Mouse (Mus musculus) ovary, adult 18-20 months (tissue): ENCODE data around the gene Utp11.
"Not testable (repeated sequence)": the region's sequence is repeated elsewhere in the genome, so short reads cannot be mapped to it uniquely, and the experiment has no call there.

Experiments
- DNase-seq: peaks from one replicate; pipeline ENCODE4 v3.0.0; 2022; ENCODE audit warnings: low spot score, mixed read lengths

Utp11 gene

DNA sequence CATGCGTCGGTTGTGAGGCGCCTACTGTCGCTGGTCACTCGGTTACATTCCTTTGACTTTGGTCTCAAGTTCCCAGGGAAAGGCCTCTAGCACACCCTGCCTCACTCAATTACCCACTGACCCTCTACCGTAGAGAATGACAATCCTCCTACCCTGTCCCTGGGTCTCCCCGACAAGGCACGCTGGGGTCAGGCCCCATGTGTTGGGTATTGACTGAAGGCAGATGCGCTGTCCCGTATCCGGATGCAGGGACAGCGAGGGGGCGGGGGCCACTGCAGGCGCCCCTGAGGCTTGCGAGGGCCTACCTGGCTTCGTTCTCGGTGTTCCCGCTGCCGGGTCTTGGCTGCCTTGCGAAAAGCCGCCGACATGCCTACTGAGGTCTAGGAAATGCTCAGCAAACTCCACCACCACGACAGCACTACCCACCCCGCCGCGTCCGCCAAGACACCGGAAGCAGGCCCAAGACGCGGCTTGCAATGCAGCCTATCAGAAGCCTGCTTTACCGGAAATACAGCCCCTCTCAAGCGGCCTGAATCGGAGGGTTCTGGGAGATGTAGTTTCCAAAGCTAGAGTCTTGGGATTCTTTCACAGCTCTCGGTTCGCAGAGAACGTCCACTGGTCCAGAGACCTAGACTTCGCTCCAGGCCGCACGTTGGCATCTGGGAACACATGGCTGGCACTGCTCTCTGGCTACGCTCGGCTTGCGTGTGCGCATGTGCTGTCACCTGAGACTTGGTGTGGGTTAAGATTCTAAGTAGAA lies at the start of gene Utp11:
TSS of gene Utp11 (minus strand) at position 466 of the 760 bp plus-strand sequence.
- DNase-seq: peak; percentile 80

DNA sequence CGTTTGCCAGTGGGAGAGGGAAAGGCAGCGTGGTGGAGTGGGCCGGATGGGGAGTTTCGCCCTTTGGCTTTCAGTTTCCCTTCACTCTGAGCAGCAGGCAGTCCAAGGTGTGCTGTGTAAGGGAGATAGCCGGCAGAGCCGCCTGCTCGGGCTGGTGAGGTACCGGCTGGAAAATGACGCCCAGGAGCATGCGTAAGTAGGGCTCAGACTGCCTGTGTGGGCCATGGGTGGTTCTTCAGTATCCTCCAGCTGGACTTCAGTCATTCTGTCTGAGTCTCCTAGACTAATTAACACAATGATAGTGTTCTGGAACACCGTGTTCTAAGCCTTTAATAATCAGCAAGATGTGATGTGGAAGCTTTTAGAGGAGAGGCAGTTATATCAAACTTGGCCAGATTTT lies 49.4 kb upstream of the Utp11 start:
- no peak for DNase-seq

GRCm38 (mm10) chr4:124741376-124742343 lies 48.3 kb upstream of the Utp11 start, which contains the start of gene Inpp5b:
Inpp5b (plus strand) TSS chr4:124741850.
- DNase-seq: peak; percentile 74

DNA sequence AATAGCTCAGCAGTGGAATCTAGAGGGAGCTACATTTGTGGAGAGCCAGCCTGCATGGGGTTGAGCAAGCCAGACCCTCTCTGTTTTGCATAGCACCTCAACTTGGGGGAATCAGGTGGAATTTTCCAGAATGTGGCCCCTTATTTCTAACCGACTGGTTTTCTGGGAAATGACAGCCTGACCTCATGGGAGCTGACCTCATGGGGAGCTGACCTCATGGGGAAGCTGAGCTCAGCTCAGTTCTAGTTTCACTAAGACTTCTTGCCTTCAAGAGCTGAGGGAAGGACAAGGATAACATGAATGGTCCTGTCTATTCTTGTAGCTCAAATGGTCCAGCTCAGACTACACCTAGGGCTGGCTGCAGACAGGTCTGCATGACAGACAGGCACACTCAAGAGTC lies 45.4 kb upstream of the Utp11 start:
- no peak for DNase-seq

GRCm38 (mm10) chr4:124738013-124738412 lies 44.6 kb upstream of the Utp11 start:
- DNase-seq: no peak

GRCm38 (mm10) chr4:124737486-124737885 lies 44.1 kb upstream of the Utp11 start:
- no peak for DNase-seq

- DNase-seq: no peak
These were observed 43.6 kb upstream of the Utp11 start for GRCm38 (mm10) chr4:124736952-124737351.

DNA sequence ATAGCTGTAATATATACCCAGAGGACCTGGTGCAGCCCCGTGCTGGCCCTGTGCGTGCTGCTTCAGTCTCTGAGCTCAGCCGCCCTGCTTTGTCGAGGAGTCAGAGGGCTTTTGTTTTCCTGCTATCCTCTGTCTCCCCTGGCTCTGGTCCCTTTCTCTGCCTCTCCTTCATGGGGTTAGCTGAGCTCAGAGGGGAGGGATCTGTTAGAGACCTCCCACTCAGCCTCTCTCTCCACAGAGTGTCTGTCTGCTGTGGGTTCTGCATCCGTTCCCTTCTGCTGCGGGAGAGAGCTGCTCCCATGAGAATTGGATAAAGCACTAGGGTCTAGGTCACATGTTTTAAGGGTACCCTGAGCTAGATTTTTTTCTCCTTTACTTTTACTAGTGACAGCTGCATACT lies 32.7 kb upstream of the Utp11 start:
- DNase-seq: no peak

- DNase-seq: no peak
These were observed 25.7 kb upstream of the Utp11 start for GRCm38 (mm10) chr4:124719101-124719500.

DNA sequence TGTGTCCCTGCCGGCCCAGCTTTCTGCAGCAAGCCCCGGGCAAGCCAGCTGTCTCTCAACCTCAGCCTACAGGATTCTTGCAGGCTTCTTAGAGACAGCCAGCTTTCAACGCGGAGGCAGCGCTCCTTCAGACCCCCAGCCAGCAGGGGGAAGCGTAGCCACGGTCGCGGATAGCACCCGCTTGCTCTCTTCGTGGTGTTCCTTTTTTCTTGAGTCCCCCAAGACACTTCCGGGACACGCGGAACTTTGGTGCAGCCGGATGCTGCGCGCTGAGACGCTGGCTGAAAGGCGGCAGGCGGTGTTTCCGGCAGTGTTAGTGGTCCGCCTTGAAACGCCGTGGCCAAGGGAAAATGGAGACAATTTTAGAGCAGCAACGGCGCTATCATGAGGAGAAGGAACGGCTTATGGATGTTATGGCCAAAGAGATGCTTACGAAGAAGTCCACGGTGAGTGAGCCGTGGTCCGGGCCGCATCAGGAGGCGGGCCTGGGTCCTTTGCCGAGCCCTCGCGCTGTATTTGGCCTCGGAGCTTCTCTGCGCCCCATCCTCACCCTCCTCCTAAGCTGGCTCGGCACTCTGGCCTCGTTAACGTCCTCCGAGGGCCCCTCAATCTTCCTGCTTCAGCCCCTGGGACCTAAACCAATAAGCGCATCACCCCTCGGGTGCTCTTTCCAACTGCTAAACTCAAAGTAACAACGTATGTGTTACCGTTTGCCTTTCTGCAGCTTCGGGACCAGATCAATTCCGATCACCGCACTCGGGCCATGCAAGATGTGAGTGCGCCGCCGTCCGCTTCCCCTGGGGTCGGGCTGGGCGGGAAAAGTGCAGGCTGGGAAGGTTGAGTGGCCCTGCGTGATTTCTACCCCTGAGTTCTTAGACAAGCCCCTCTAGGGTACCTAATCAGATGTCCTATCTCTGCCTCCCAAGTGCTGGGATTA lies 21.4 kb upstream of the Utp11 start, which contains the start of gene Sf3a3:
TSS of gene Sf3a3 (plus strand) at position 232 of the 937 bp plus-strand sequence.
- DNase-seq: peak; percentile 90

DNA sequence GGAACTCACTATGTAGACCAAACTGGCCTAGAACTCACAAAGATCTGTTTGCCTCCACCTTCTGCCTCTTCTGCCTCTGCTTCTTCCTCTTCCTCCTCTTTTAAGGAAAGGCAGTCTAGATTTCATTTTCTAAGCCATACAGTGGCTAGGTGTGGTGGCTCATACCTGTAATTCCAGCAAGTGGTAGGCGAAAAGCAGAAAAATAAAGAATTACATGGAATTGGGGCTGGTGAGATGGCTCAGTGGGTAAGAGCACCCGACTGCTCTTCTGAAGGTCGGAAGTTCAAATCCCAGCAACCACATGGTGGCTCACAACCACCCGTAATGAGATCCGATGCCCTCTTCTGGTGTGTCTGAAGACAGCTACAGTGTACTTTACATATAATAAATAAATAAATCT lies 20.4 kb upstream of the Utp11 start:
- DNase-seq: not testable (repeated sequence)

DNA sequence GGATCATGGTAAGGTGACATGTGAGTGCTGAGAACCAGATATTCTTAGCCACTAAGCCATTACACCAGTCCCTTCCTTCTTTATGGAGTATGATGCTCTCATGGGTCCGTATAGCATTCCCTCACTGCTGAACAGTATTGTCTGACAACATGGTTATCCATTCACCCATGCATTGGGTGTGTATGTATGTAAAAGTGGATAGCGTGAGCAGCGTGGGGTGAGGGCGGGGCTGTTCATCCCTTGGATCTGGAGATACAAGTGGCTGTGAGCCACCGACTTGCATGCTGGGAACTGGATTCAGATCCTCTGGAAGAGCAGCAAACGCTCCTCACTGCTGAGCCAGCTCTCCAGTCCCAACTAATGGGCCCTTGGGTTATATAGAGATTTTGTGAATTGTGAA lies 19.2 kb upstream of the Utp11 start:
- no peak for DNase-seq

DNA sequence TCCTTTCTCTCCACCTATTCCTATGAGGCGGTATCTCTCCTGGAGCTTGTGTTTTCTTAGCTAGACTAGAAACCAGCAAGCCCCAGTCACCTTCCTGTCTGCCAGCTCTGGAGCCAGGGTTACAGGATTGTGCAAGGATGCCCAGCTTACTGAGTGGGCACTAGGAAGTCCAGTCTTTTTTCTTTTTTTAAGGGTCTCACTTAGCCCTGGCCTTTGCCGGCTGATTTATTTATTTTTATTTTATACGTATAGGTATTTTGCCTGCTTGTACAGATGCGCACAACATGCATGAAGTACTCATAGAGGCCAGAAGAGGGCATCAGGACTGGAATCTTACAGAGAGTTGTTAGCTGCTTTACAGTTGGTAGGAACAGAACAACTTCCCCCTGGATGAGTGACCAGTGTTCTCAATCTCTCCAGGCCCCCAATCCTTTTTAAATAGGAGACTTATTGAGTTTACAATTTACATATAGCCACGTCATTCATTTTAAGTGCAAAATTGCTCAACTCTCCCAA lies 17.4 kb upstream of the Utp11 start:
- DNase-seq: no peak

- DNase-seq: no peak
These were observed 16.6 kb upstream of the Utp11 start for GRCm38 (mm10) chr4:124709961-124710446.

- DNase-seq: peak; percentile 91
These were observed 15.4 kb upstream of the Utp11 start for GRCm38 (mm10) chr4:124708518-124709477.

DNA sequence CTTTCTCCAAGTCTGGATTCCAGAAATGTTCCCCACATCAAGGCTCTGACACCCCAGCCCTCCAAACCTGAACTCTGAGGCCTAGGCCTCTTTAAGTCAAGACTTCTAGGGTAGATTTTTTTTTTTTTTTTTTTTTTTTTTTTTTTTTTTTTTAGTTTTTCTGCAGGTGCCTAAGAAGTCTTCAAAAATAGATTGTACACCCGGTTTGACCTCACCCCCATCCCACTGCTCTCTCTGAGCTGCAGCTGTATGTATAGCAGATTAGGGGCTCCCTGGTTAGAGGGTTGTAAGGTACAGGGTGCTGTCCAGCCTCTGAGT lies 14.8 kb upstream of the Utp11 start:
- not testable (repeated sequence) for DNase-seq

- DNase-seq: not testable (repeated sequence)
These were observed 14.2 kb upstream of the Utp11 start for GRCm38 (mm10) chr4:124707381-124708199.

DNA sequence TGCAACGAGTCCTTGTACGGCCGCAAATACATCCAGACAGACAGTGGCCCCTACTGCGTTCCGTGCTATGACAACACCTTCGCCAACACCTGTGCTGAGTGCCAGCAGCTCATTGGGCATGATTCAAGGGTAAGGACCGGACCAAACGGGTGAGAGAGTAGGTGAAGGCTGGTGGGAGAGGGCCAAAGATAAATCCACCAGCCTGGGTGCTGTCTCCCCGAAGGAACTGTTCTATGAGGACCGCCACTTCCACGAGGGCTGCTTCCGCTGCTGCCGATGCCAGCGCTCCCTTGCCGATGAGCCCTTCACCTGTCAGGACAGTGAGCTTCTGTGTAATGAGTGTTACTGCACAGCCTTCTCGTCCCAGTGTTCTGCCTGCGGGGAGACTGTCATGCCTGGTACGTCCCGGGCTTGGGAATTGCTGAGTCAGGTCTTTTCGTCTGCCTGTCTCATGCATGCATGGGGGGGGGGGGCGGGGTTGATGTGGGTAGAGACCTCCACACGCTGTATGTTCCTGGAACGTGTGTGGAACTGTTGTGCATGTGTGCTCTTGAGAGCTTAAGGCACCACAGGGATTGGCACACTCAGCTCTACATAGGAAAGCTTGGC lies 12.4 kb upstream of the Utp11 start:
- DNase-seq: no peak
